Mouse (Mus musculus) heart, embryonic 16.5 days (tissue): ENCODE measurements around the gene Olfr684. TPM values are rescaled to one million over a fixed set of nuclear protein-coding genes. Genes with fewer than 3 reads are reported as not detected.

Source experiments
- ATAC-seq: fragments of 200-750 bp; cut with Nextera tagmentation; replicated peaks from 2 replicates; pipeline ENCODE4 v1.8.0; 2017; ENCODE audit warnings: moderate number of reproducible peaks; ENCODE audit not compliant: insufficient read depth, low FRiP score; ENCODE audit errors: extremely low read depth
- H3K27ac ChIP-seq: fragments of 300-500 bp; sonication (generic); 2 replicates; pipeline ENCODE4 v1.5.1; 2014; ENCODE audit warnings: mild to moderate bottlenecking, low read length, control low read depth, moderate library complexity
- H3K27me3 ChIP-seq: fragments of 300-500 bp; sonication (generic); 2 replicates; pipeline ENCODE4 v1.6.1; 2014; ENCODE audit warnings: low read length, mixed read lengths; ENCODE audit not compliant: control insufficient read depth, insufficient read depth
- H3K36me3 ChIP-seq: fragments of 300-500 bp; sonication (generic); 2 replicates; pipeline ENCODE4 v1.6.1; 2014; ENCODE audit not compliant: control insufficient read depth, insufficient read depth
- H3K4me1 ChIP-seq: fragments of 300-500 bp; sonication (generic); 2 replicates; pipeline ENCODE4 v1.6.1; 2014; ENCODE audit warnings: low read length, mixed read lengths; ENCODE audit not compliant: control insufficient read depth, insufficient read depth
- H3K4me2 ChIP-seq: fragments of 300-500 bp; sonication (generic); 2 replicates; pipeline ENCODE4 v1.6.1; 2014; ENCODE audit warnings: low read depth, mild to moderate bottlenecking, control low read depth, low read length
- H3K4me3 ChIP-seq: fragments of 300-500 bp; sonication (generic); 2 replicates; pipeline ENCODE4 v1.5.1; 2014; ENCODE audit warnings: mild to moderate bottlenecking, control low read depth, low read length
- H3K9ac ChIP-seq: fragments of 300-500 bp; sonication (generic); 2 replicates; pipeline ENCODE4 v1.6.1; 2014; ENCODE audit warnings: low read length, control low read depth
- H3K9me3 ChIP-seq: fragments of 300-500 bp; sonication (generic); replicated peaks from 2 replicates; pipeline ENCODE4 v1.6.1; 2016; ENCODE audit warnings: low read length; ENCODE audit not compliant: control insufficient read depth
- WGBS: fragments of 180-500 bp; shearing (Covaris S2); extraction: QIAGEN DNeasy Blood & Tissue Kit; methylation state at CpG from one replicate; pipeline ENCODE4 v1.1.7; 2014; 5-methylcytosine and 5-hydroxymethylcytosine counted together
- polyA plus RNA-seq: library from polyadenylated mRNA; unstranded; fragments of >200 nt; fragmentation: Nextera tagmentation; extraction: Ambion mirVana; gene quantifications from 2 replicates; pipeline ENCODE4 v1.2.1, GENCODE M21; 2015

Olfr684 gene
- not detected in 2 replicates for polyA plus RNA-seq

- no peak within 1 kb of the TSS for H3K4me3 ChIP-seq
- ATAC-seq = no peak
- H3K27me3 ChIP-seq = no peaks in the 10 kb centered on the region
- WGBS = 52% methylated on average over 1 of the region's 1 CpGs
- H3K9ac ChIP-seq = no peak within 1 kb of the TSS
- H3K4me1 ChIP-seq = no peaks in the 10 kb centered on the region
- no peaks in the 10 kb centered on the region for H3K9me3 ChIP-seq
- H3K4me2 ChIP-seq = no peak within 1 kb of the TSS
- H3K27ac ChIP-seq = no peak within 1 kb of the TSS
- no peaks in the 10 kb centered on the region for H3K36me3 ChIP-seq
Observed at GRCm38 (mm10) chr7:105163553-105163952, at the start of gene Olfr684. Gene Olfr684, minus strand, starts transcription at chr7:105163653.

GRCm38 (mm10) chr7:105207385-105207784 lies 43.9 kb upstream of the Olfr684 start, which contains the start of gene Olfr686:
Gene Olfr686, minus strand, starts transcription at chr7:105207485.
- no peak for ATAC-seq
- Histone ChIP-seq H3K9ac (no peak within 1 kb of the TSS), H3K4me1 (no peaks in the 10 kb centered on the region)

DNA sequence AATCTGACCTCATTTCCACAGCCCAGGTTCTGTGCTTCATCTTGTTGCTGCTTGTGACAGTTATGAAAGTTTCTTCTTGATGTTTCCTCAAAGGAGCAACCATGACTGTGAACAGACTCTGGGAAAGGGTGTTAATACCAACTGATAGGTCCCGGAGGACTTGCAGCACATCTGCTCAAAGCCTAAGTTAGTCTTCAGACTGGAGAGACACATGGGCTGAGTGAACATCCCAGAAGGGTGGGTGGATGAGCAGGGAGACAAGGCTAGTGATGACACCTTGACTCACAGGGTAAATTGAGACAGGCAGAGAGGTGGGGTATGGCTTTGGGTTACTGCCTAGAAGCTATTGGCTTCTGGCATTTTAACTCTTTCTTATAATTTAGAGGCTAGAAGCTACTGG lies 22.5 kb upstream of the Olfr684 start, which contains the start of gene Olfr685:
Olfr685 (minus strand) TSS at position 101 of the 400 bp plus-strand sequence.
- 68% methylated on average over 1 of the region's 1 CpGs for WGBS
- Histone ChIP-seq H3K27ac (no peak within 1 kb of the TSS), H3K36me3 (no peaks in the 10 kb centered on the region), H3K9ac (no peak within 1 kb of the TSS), H3K27me3 (no peaks in the 10 kb centered on the region), H3K9me3 (no peaks in the 10 kb centered on the region), H3K4me2 (no peak within 1 kb of the TSS), H3K4me1 (no peaks in the 10 kb centered on the region), H3K4me3 (no peak within 1 kb of the TSS)
- ATAC-seq = no peak

More at GRCm38 (mm10) chr7:105207385-105207784, 43.9 kb upstream of the Olfr684 start, which contains the start of gene Olfr686:
- Histone ChIP-seq H3K36me3 (no peaks in the 10 kb centered on the region), H3K9me3 (no peaks in the 10 kb centered on the region), H3K4me2 (no peak within 1 kb of the TSS), H3K4me3 (no peak within 1 kb of the TSS), H3K27ac (no peak within 1 kb of the TSS), H3K27me3 (no peaks in the 10 kb centered on the region)

DNA sequence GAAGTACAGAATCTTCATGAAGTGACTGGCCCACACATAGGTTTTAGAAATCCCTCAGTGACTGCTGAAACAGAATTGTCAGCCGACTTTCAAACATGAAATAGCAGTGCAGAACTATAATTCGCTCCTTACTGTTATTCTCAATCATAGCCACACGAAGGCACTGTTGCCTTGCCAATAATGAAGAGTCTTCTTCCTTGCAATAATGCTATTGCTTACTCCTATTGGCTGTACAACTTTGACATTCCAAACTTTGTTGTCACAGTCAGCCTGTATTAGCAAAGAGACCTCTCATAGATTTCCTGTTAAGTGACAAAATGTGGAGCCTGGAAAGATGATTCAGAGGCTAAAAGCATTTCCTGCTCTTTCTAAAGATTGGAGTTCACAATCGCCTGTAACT lies 7.3 kb upstream of the Olfr684 start:
- Histone ChIP-seq H3K9ac (no peak overlapping the region), H3K4me1 (no peaks in the 10 kb centered on the region), H3K4me2 (no peak overlapping the region), H3K4me3 (no peak overlapping the region), H3K27ac (no peak overlapping the region), H3K36me3 (no peaks in the 10 kb centered on the region), H3K9me3 (no peaks in the 10 kb centered on the region), H3K27me3 (no peaks in the 10 kb centered on the region)
- 39% methylated on average over 4 of the region's 4 CpGs for WGBS
- ATAC-seq = no peak

DNA sequence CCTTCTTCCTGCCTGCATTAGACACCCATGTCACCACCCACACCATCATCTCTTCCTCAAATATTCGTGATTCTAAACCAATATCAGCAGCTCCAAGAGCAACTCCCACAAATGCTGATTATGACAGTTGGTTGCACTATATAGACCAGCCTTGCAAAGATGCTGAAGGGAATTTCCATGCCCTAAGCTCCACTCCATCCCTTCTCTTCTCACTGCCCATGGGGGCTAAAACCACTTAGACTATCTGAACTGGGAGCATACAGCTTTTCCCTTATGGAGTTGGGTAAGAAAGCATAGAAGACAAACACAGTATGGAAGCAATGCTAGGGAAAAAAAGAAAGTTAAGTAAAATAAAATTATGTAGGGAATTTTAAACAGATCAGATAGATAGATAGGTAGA lies 16.5 kb downstream of the Olfr684 start, which contains the start of gene Olfr683:
Olfr683 (minus strand) TSS at position 101 of the 400 bp plus-strand sequence.
- 55% methylated on average over 1 of the region's 1 CpGs for WGBS
- H3K4me1 ChIP-seq = no peaks in the 10 kb centered on the region
- no peak within 1 kb of the TSS for H3K4me3 ChIP-seq
- H3K36me3 ChIP-seq = no peaks in the 10 kb centered on the region
- H3K27me3 ChIP-seq = no peaks in the 10 kb centered on the region
- H3K4me2 ChIP-seq = no peak within 1 kb of the TSS
- H3K9me3 ChIP-seq = no peaks in the 10 kb centered on the region
- ATAC-seq = no peak
- H3K27ac ChIP-seq = no peak within 1 kb of the TSS
- H3K9ac ChIP-seq = no peak within 1 kb of the TSS

DNA sequence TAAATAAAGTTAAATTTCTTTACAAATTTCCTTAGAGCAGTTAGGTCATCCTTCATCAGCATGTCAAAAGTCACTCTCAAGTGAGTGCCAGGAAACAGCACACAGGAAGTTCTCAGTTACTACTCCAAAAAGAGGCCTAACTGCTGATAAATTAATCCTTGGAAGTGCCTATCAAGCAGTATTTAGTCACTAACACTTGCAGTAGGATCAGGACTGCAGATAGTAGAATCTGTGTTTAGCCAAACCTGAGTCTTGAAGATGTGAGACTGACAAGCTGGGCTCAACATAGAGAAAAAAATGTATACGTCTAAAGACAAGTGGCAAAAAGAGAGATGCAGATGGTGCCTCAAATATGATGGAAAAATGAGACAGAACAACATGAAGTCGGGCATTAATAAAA lies 22.2 kb downstream of the Olfr684 start:
- Histone ChIP-seq H3K4me1 (no peaks in the 10 kb centered on the region), H3K4me3 (no peak overlapping the region), H3K27me3 (no peaks in the 10 kb centered on the region), H3K36me3 (no peaks in the 10 kb centered on the region), H3K9me3 (no peaks in the 10 kb centered on the region), H3K9ac (no peak overlapping the region), H3K4me2 (no peak overlapping the region), H3K27ac (no peak overlapping the region)
- WGBS = 51% methylated on average over 2 of the region's 2 CpGs
- ATAC-seq = no peak

GRCm38 (mm10) chr7:105116536-105116935 lies 46.9 kb downstream of the Olfr684 start, which contains the start of gene Olfr681:
Gene Olfr681, plus strand, starts transcription at chr7:105116836.
- Histone ChIP-seq H3K4me1 (no peaks in the 10 kb centered on the region), H3K4me2 (no peak within 1 kb of the TSS), H3K36me3 (no peaks in the 10 kb centered on the region), H3K4me3 (no peak within 1 kb of the TSS), H3K9ac (no peak within 1 kb of the TSS), H3K27me3 (no peaks in the 10 kb centered on the region), H3K27ac (no peak within 1 kb of the TSS), H3K9me3 (no peaks in the 10 kb centered on the region)
- no peak for ATAC-seq

Other genes starting within 250 kb of the Olfr684 start
- not detected in 2 replicates for gene Olfr667, start 242.2 kb downstream of the Olfr684 start, polyA plus RNA-seq
- gene Olfr668, start 235.6 kb downstream of the Olfr684 start, polyA plus RNA-seq = not detected in 2 replicates
- not detected in 2 replicates for gene Olfr669, start 229.4 kb downstream of the Olfr684 start, polyA plus RNA-seq
- gene Olfr670, start 201.0 kb downstream of the Olfr684 start, polyA plus RNA-seq = not detected in 2 replicates
- not detected in 2 replicates for gene Olfr671, start 184.5 kb downstream of the Olfr684 start, polyA plus RNA-seq
- not detected in 2 replicates for gene Olfr672, start 161.6 kb downstream of the Olfr684 start, polyA plus RNA-seq
- not detected in 2 replicates for gene Olfr675, start 135.2 kb downstream of the Olfr684 start, polyA plus RNA-seq
- gene Olfr676, start 131.0 kb downstream of the Olfr684 start, polyA plus RNA-seq = not detected in 2 replicates
- gene Olfr677, start 112.3 kb downstream of the Olfr684 start, polyA plus RNA-seq = not detected in 2 replicates
- not detected in 2 replicates for gene Olfr678, start 99.2 kb downstream of the Olfr684 start, polyA plus RNA-seq
- gene Olfr679, start 82.4 kb downstream of the Olfr684 start, polyA plus RNA-seq = not detected in 2 replicates
- gene Olfr680-ps1, start 70.8 kb downstream of the Olfr684 start, polyA plus RNA-seq = not detected in 2 replicates
- not detected in 2 replicates for gene Olfr681, start 46.8 kb downstream of the Olfr684 start, polyA plus RNA-seq
- not detected in 2 replicates for gene Olfr683, start 16.6 kb downstream of the Olfr684 start, polyA plus RNA-seq
- not detected in 2 replicates for gene Olfr685, start 22.4 kb upstream of the Olfr684 start, polyA plus RNA-seq
- not detected in 2 replicates for gene Olfr686, start 43.8 kb upstream of the Olfr684 start, polyA plus RNA-seq
- gene Olfr688, start 124.4 kb upstream of the Olfr684 start, polyA plus RNA-seq = not detected in 2 replicates
- not detected in 2 replicates for gene Olfr689, start 147.5 kb upstream of the Olfr684 start, polyA plus RNA-seq
- gene Olfr690, start 170.5 kb upstream of the Olfr684 start, polyA plus RNA-seq = not detected in 2 replicates
- gene Olfr691, start 178.6 kb upstream of the Olfr684 start, polyA plus RNA-seq = 0.06 and 0.14 TPM in 2 replicates
- not detected in 2 replicates for gene Olfr692, start 204.6 kb upstream of the Olfr684 start, polyA plus RNA-seq
- gene Gm5901, start 211.4 kb upstream of the Olfr684 start, polyA plus RNA-seq = not detected in 2 replicates
- gene Fam160a2, start 236.4 kb upstream of the Olfr684 start, polyA plus RNA-seq = 32.5 and 34.5 TPM in 2 replicates
- 0.05 TPM in 1 of 2 replicates, not detected in the other for gene Cnga4, start 240.9 kb upstream of the Olfr684 start, polyA plus RNA-seq